Mouse (Mus musculus) ES-Bruce4 (cell line): ENCODE data around the gene Nbeal2. TPM values are rescaled to one million over a fixed set of nuclear protein-coding genes. Genes with fewer than 3 reads are reported as not detected.

Experiments used
- H3K27ac ChIP-seq: 2 replicates; pipeline ENCODE4 v1.5.1; 2012; ENCODE audit warnings: low read length, inconsistent platforms; ENCODE audit not compliant: insufficient read depth
- H3K27me3 ChIP-seq: 2 replicates; pipeline ENCODE4 v1.6.1; 2012; ENCODE audit warnings: mild to moderate bottlenecking, low read length, inconsistent platforms; ENCODE audit not compliant: control insufficient read depth, poor library complexity, insufficient read depth, severe bottlenecking
- H3K36me3 ChIP-seq: 2 replicates; pipeline ENCODE4 v1.6.1; 2012; ENCODE audit warnings: inconsistent platforms, mild to moderate bottlenecking, low read length, moderate library complexity; ENCODE audit not compliant: control insufficient read depth, poor library complexity, insufficient read depth, severe bottlenecking
- H3K4me1 ChIP-seq: one replicate; pipeline ENCODE4 v1.8.1; 2011; ENCODE audit warnings: low read length; ENCODE audit not compliant: control insufficient read depth, insufficient read depth
- H3K4me3 ChIP-seq: 2 replicates; pipeline ENCODE4 v1.5.1; 2011; ENCODE audit warnings: low read depth, mild to moderate bottlenecking, low read length
- H3K9ac ChIP-seq: 2 replicates; pipeline ENCODE4 v1.6.1; 2012; ENCODE audit warnings: low read depth, mild to moderate bottlenecking, inconsistent platforms; ENCODE audit not compliant: poor library complexity, severe bottlenecking
- H3K9me3 ChIP-seq: replicated peaks from 2 replicates; pipeline ENCODE4 v1.6.1; 2012; ENCODE audit warnings: mild to moderate bottlenecking, low read length, inconsistent platforms; ENCODE audit not compliant: control insufficient read depth, poor library complexity, insufficient read depth, severe bottlenecking
- CTCF ChIP-seq: IDR thresholded peaks from one replicate; pipeline ENCODE4 v1.8.1; 2011; ENCODE audit warnings: low read depth, low read length
- EP300 ChIP-seq: IDR thresholded peaks from 2 replicates; pipeline ENCODE4 v1.6.1; 2011; ENCODE audit warnings: low read depth, low read length; ENCODE audit not compliant: insufficient read depth
- POLR2A ChIP-seq: IDR thresholded peaks from one replicate; pipeline ENCODE4 v1.8.1; 2011; ENCODE audit warnings: low read length; ENCODE audit not compliant: insufficient read depth
- polyA plus RNA-seq: library from polyadenylated mRNA; stranded (reverse); fragments of >200 nt; gene quantifications from 2 replicates; pipeline ENCODE4 v1.2.4, GENCODE M21; 2011; ENCODE audit warnings: low read depth; ENCODE audit not compliant: missing spikeins, insufficient read depth, insufficient read length

The Nbeal2 gene
- polyA plus RNA-seq, 1 experiment = 10.3 TPM

- Histone ChIP-seq H3K9me3 (no peaks in the 10 kb centered on the region), H3K27me3 (no peaks in the 10 kb centered on the region), H3K36me3 (no peaks in the 10 kb centered on the region), H3K9ac (peak overlapping the region; percentile 72), H3K27ac (no peak overlapping the region), H3K4me3 (no peak overlapping the region; the same call in 1 of the 2 replicates), H3K4me1 (peaks cover 3% of the 10 kb centered on the region)
- TF ChIP-seq POLR2A (no peak), EP300 (no peak)
Measured at GRCm38 (mm10) chr9:110654726-110655650, 1.0 kb upstream of the Nbeal2 start.

GRCm38 (mm10) chr9:110652963-110653654, 852 bp downstream of the Nbeal2 start:
- Histone ChIP-seq H3K4me1 (peaks cover 3% of the 10 kb centered on the region), H3K9ac (peak overlapping the region; percentile 72), H3K27me3 (no peaks in the 10 kb centered on the region)

GRCm38 (mm10) chr9:110651931-110652722, 1.8 kb downstream of the Nbeal2 start:
- Histone ChIP-seq H3K27ac (no peak overlapping the region), H3K9ac (0 out of 2 replicates have a peak overlapping the region, but pooled peaks have one; percentile 8), H3K9me3 (no peaks in the 10 kb centered on the region), H3K27me3 (no peaks in the 10 kb centered on the region), H3K36me3 (no peaks in the 10 kb centered on the region), H3K4me3 (peak overlapping the region; percentile 57), H3K4me1 (peaks cover 3% of the 10 kb centered on the region)
- peak; percentile 30 for TF ChIP-seq CTCF
- no peak for TF ChIP-seq POLR2A

More at GRCm38 (mm10) chr9:110652963-110653654, 852 bp downstream of the Nbeal2 start:
- TF ChIP-seq CTCF = no peak
- no peak for TF ChIP-seq POLR2A
- TF ChIP-seq EP300 = no peak
- Histone ChIP-seq H3K36me3 (no peaks in the 10 kb centered on the region), H3K9me3 (no peaks in the 10 kb centered on the region), H3K27ac (no peak overlapping the region), H3K4me3 (peak overlapping the region; percentile 75)

- no peak overlapping the region for H3K4me3 ChIP-seq
- no peak for TF ChIP-seq POLR2A
- no peaks in the 10 kb centered on the region for H3K9me3 ChIP-seq
- H3K27me3 ChIP-seq = no peaks in the 10 kb centered on the region
- H3K9ac ChIP-seq = no peak overlapping the region
- peaks cover 3% of the 10 kb centered on the region for H3K4me1 ChIP-seq
- H3K27ac ChIP-seq = no peak overlapping the region
- H3K36me3 ChIP-seq = no peaks in the 10 kb centered on the region
Measured at GRCm38 (mm10) chr9:110649775-110650174, 4.2 kb downstream of the Nbeal2 start.

GRCm38 (mm10) chr9:110645219-110645618, 8.7 kb downstream of the Nbeal2 start:
- no peak for TF ChIP-seq POLR2A
- TF ChIP-seq CTCF = no peak
- TF ChIP-seq EP300 = no peak
- Histone ChIP-seq H3K36me3 (no peaks in the 10 kb centered on the region), H3K4me1 (no peaks in the 10 kb centered on the region)

More at GRCm38 (mm10) chr9:110645219-110645618, 8.7 kb downstream of the Nbeal2 start:
- Histone ChIP-seq H3K27ac (no peak overlapping the region), H3K27me3 (no peaks in the 10 kb centered on the region), H3K9me3 (no peaks in the 10 kb centered on the region), H3K4me3 (no peak overlapping the region), H3K9ac (no peak overlapping the region)
